Mouse (Mus musculus): ENCODE data around the gene Lsm3.

Gene Lsm3

GRCm38 (mm10) chr6:91558565-91558964 lies 42.8 kb downstream of the Lsm3 start:
- no peak for DNase-seq (ENCODE audit: low spot score)

GRCm38 (mm10) chr6:91559371-91559770 lies 43.6 kb downstream of the Lsm3 start:
- DNase-seq (ENCODE audit: low spot score), result no peak

- no peak for DNase-seq (ENCODE audit: low spot score)
Measured at GRCm38 (mm10) chr6:91560186-91560585, 44.5 kb downstream of the Lsm3 start.

GRCm38 (mm10) chr6:91563031-91563430 lies 47.3 kb downstream of the Lsm3 start:
- DNase-seq (ENCODE audit: low spot score), result no peak

GRCm38 (mm10) chr6:91566407-91566806 lies 50.7 kb downstream of the Lsm3 start:
- DNase-seq (ENCODE audit: low spot score), result no peak
